Comparison of ENCODE assay signal across 8 mouse cellular contexts in genomic region chr11:116532262-116532809, GRCm38 (mm10). TPM values are rescaled to one million over a fixed set of nuclear protein-coding genes. Genes with fewer than 3 reads are reported as not detected.
DNase-seq lines count a peak whose midpoint lies in the region; TF ChIP-seq lines count a peak whose summit lies in the region.

No protein-coding gene starts in this region.

- H3K79me2 ChIP-seq in myocyte (ENCODE audit: control insufficient read depth, insufficient read depth) = no peaks in the 10 kb centered on the region

- peak overlapping the region; percentile 65 for H3K4me3 ChIP-seq in hindbrain, embryonic 10.5 days
- H3K4me3 ChIP-seq in myocyte = peak overlapping the region; percentile 76

- H3ac ChIP-seq in myocyte (ENCODE audit: control insufficient read depth, insufficient read length) = peak overlapping the region; percentile 15

- WGBS in hindbrain, embryonic 10.5 days = under 1% methylated on average over 30 of the region's 30 CpGs

- TF ChIP-seq POLR2A in myocyte (IDR thresholded peaks at IDR 0.05; ENCODE audit: insufficient read length, low read depth) = peak; percentile 52

- peak; percentile 44 to 59 for DNase-seq in cerebellum, postnatal 25 days
- no peak for DNase-seq in cerebellum, postnatal 4 days (ENCODE audit: low spot score in 2 of 2)
- peak; percentile 54 for DNase-seq in embryo, embryonic 9.5 days (ENCODE audit: extremely low spot score)
- DNase-seq in hindbrain, embryonic 10.5 days (ENCODE audit: low spot score) = peak; percentile 63
- DNase-seq in liver = peak; percentile 81
- DNase-seq in right cerebral cortex, postnatal 36 days (ENCODE audit: low spot score in 2 of 2) = no peak
- DNase-seq in cerebellum, adult 8-10 months = no peak

- peak overlapping the region; percentile 79 for H3K27ac ChIP-seq in hindbrain, embryonic 10.5 days

- H3K4me1 ChIP-seq in hindbrain, embryonic 10.5 days (replicated peaks) = peaks cover 63% of the 10 kb centered on the region

- peaks cover 80% of the 10 kb centered on the region for H3K27me3 ChIP-seq in hindbrain, embryonic 10.5 days (ENCODE audit: insufficient read depth, poor library complexity, severe bottlenecking)
- H3K27me3 ChIP-seq in myocyte (ENCODE audit: control insufficient read depth, insufficient read depth, insufficient read length) = no peaks in the 10 kb centered on the region

- no peaks in the 10 kb centered on the region for H3K9me3 ChIP-seq in hindbrain, embryonic 10.5 days

- peaks cover 18% of the 10 kb centered on the region for H3K36me3 ChIP-seq in hindbrain, embryonic 10.5 days
- H3K36me3 ChIP-seq in myocyte (ENCODE audit: control insufficient read depth, insufficient read depth) = no peaks in the 10 kb centered on the region

- H3K4me2 ChIP-seq in myocyte (ENCODE audit: low read depth) = peak overlapping the region; percentile 100

TF ChIP-seq in myocyte, 11 proteins besides CTCF, POLR2A, EP300 and RAD21:
- TF ChIP-seq POLR2AphosphoS2 (IDR thresholded peaks at IDR 0.05; ENCODE audit: insufficient read length, low read depth) (no peak), USF1 (IDR thresholded peaks at IDR 0.05; ENCODE audit: low read depth) (peak; percentile 53)

RNA-seq across cellular contexts. Expression of gene Sphk1, which starts 1.6 kb away (rescaled TPM):
- polyA plus RNA-seq in hindbrain, embryonic 10.5 days (2016; fragmentation: Nextera tagmentation; extraction: Ambion mirVana) = 8.6 and 11.1 TPM in 2 replicates
- 24.5 TPM for polyA plus RNA-seq in myocyte (2012; fragmentation: generic; extraction: Trizol)

RNA-seq across cellular contexts. Expression of gene Prpsap1, which starts 38.3 kb away (rescaled TPM):
- polyA plus RNA-seq in hindbrain, embryonic 10.5 days (2016; fragmentation: Nextera tagmentation; extraction: Ambion mirVana) = 210 and 236 TPM in 2 replicates
- polyA plus RNA-seq in myocyte (2012; fragmentation: generic; extraction: Trizol) = 78.2 TPM

RNA-seq across cellular contexts. Expression of gene Ube2o, which starts 48.9 kb away (rescaled TPM):
- polyA plus RNA-seq in hindbrain, embryonic 10.5 days (2016; fragmentation: Nextera tagmentation; extraction: Ambion mirVana) = 8.9 and 10.8 TPM in 2 replicates
- 27.1 TPM for polyA plus RNA-seq in myocyte (2012; fragmentation: generic; extraction: Trizol)

RNA-seq across cellular contexts. Expression of gene Aanat, which starts 53.9 kb away (rescaled TPM):
- not detected in 2 replicates for polyA plus RNA-seq in hindbrain, embryonic 10.5 days (2016; fragmentation: Nextera tagmentation; extraction: Ambion mirVana)
- not detected for polyA plus RNA-seq in myocyte (2012; fragmentation: generic; extraction: Trizol)

Comparison
In these comparisons a context has a peak if more than half of its experiments do, and no peak if none do; other contexts are left out.
1. DNase-seq: peak in cerebellum, postnatal 25 days (2 of 2), embryo, embryonic 9.5 days (single experiment), hindbrain, embryonic 10.5 days (single experiment) and liver (single experiment); none in cerebellum, postnatal 4 days (0 of 2), right cerebral cortex, postnatal 36 days (0 of 2) and cerebellum, adult 8-10 months (single experiment).